Mouse (Mus musculus): Measurements from ENCODE around the gene Sox18.

- TF ChIP-seq CTCF (IDR thresholded peaks at IDR 0.05; ENCODE audit: low read depth) (no peak), EP300 (IDR thresholded peaks at IDR 0.05; ENCODE audit: low read depth) (no peak)
Observed at GRCm38 (mm10) chr2:181692304-181692703, 20.9 kb upstream of the Sox18 start.
